Mouse (Mus musculus) liver, postnatal 0 days (tissue): ENCODE data around the gene Myo1f.

Experiments
- CTCF ChIP-seq: sonication (generic); IDR thresholded peaks from 2 replicates; pipeline ENCODE4 v1.5.1; 2016; ENCODE audit warnings: antibody characterized with exemption, low read depth
- EP300 ChIP-seq: IDR thresholded peaks from 2 replicates; pipeline ENCODE4 v1.6.1; 2016; ENCODE audit warnings: antibody characterized with exemption, low read depth, mild to moderate bottlenecking

- TF ChIP-seq CTCF (no peak), EP300 (no peak)
Measured at GRCm38 (mm10) chr17:33631796-33632195, 76.3 kb downstream of the Myo1f start.
